Mouse (Mus musculus): ENCODE measurements around the gene Catip. TPM values are rescaled to one million over a fixed set of nuclear protein-coding genes. Genes with fewer than 3 reads are reported as not detected.

The Catip gene
- not detected for total RNA-seq (2023)

DNA sequence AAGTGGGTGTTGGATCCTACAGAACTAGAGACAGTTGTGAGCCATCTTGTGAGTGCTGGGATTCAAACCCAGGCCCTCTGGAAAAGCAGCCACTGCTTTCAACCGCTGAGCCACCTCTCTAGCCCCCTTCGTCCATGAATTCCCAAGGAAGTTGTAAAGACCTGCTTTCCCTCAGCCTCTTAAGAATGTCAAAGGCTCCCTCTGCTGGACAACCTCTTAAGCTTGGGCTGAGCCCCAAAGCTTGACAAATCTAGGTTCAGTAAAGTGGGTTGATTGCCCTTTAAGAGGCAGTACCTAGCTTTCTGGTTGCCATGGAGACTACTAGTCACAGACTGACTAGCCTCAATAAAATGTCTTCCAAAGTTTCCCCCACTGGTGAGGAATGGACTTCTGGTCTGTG lies at the start of gene Catip:
Gene Catip, plus strand, starts transcription at position 297 of the 400 bp plus-strand sequence.

DNA sequence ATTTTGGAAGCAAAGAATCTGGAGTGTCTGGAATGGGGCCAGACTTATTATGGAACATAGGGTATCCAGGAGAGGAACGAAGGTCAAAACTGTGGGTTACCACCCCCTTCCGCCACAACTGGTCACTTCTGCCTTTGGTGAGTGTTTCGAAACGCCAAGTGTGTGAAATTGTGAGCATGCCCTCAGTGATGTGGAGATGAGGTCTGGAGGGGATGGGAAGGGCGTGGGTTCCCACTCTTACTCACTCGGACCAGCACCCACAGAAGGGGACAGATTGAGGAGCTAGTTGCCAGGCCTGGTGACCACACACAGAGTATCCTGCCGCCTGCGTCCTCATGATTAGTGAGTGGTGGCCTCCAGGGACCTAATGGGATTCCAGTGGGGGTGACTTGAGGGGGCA lies 13.1 kb downstream of the Catip start, which contains the start of gene Slc11a1:
Gene Slc11a1, plus strand, starts transcription at position 216 of the 400 bp plus-strand sequence.

DNA sequence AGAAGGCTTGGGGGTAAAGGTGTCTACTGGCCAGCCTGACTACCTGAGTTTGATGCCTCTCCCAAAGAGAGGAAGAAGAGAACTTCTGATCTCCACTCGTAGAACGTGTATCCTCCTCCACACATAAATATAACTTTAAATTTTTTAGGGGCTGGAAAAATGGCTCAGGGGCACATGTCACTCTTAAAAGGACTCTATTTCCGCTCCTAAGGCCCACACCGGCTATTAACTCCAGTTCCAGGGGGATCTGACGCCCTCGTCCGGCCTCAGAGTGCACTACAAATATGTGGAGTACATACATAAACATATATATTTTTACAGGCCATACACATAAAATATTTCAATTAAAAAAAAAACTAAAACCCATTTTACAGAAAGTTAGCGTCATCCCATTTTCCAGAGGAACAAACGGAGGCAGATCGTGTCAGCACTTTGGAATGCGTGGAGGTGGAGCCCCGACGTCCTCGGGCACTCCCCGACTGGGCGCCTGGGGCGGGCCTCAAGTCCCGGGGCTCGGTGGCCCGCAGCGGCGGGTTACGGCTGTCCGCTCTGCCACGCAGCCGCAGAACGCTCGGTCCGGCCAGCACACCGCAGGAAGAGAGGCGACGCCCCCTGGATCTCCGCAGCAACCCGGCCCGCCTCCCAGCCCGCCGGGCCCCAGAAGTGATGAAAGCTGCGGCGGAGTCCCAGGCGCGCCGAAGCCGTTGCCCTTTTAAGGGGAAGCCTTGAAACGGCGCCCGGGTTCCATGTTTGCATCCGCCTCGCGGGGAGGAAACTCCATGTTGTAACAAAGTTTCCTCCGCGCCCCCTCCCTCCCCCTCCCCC lies 29.2 kb downstream of the Catip start, which contains the start of gene Ctdsp1:
Gene Ctdsp1, plus strand, starts transcription at position 586 of the 825 bp plus-strand sequence.

DNA sequence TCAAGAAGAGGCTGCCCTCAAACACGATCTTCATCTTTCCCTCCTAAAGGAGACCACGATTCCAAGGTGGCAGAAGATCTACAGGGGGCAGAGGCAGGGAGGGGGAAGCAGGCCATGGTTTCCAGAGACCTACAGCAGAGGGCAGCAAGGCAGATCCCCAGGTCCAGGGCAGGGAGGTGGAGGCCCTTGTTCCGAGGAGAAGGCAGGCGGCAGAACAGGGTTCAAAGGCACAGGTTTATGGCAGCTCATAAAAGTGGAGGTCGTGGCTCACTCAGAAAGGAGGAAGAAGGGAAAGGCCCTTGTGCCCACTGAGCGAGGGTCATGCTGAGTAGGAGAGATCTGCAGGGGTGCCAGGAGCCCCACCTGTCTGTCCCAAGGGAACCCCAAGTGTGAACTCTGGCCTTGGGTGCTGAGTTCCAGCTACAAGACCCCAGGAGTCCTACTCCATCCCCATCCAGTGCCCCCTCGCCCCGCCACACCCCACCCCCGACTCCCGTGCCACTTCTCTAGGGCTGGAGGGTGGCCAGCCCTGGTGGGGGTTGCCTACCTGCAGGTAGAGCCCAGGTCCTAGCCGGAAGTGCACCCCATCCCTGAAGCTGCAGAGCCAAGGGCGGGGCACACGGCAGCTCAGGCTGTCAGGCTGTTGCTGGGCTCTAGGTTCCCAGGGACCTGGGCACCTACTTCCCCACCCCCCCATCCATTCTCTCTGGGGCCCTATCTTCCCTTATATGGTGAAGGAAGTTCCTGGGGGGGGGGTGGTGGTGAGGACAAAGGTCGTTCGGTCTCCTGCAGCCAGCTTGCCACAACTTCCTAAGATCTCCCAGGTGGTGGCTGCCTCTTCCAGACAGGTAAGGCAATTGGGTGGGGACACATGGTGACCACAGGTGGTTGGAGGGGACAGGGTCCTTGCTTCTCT lies 46.9 kb downstream of the Catip start, which contains the start of gene Vil1:
Gene Vil1, plus strand, starts transcription at position 788 of the 916 bp plus-strand sequence.

Other genes starting within 250 kb of the Catip start
- 31.1 TPM for gene Tns1, start 237.7 kb upstream of the Catip start, total RNA-seq (2023)
- gene Rufy4, start 236.6 kb upstream of the Catip start, total RNA-seq (2023) = 0.41 TPM
- gene Cxcr2, start 208.1 kb upstream of the Catip start, total RNA-seq (2023) = 0.73 TPM
- gene Cxcr1, start 167.5 kb upstream of the Catip start, total RNA-seq (2023) = not detected
- 377 TPM for gene Arpc2, start 126.0 kb upstream of the Catip start, total RNA-seq (2023)
- 0.73 TPM for gene Gpbar1, start 83.6 kb upstream of the Catip start, total RNA-seq (2023)
- 166 TPM for gene Aamp, start 77.4 kb upstream of the Catip start, total RNA-seq (2023)
- gene Pnkd, start 77.2 kb upstream of the Catip start, total RNA-seq (2023) = 15.7 TPM
- gene Tmbim1, start 56.5 kb upstream of the Catip start, total RNA-seq (2023) = 0.91 TPM
- 3.2 TPM for gene Slc11a1, start 13.1 kb downstream of the Catip start, total RNA-seq (2023)
- 93.9 TPM for gene Ctdsp1, start 29.4 kb downstream of the Catip start, total RNA-seq (2023)
- 2.2 TPM for gene Vil1, start 47.3 kb downstream of the Catip start, total RNA-seq (2023)
- gene Cnot9, start 143.9 kb downstream of the Catip start, total RNA-seq (2023) = 27.1 TPM
- gene Plcd4, start 180.8 kb downstream of the Catip start, total RNA-seq (2023) = 0.88 TPM
- 33.8 TPM for gene Usp37, start 182.2 kb downstream of the Catip start, total RNA-seq (2023)
- 45.9 TPM for gene Zfp142, start 226.1 kb downstream of the Catip start, total RNA-seq (2023)
- 6.5 TPM for gene Bcs1l, start 226.2 kb downstream of the Catip start, total RNA-seq (2023)
- gene Rnf25, start 239.3 kb downstream of the Catip start, total RNA-seq (2023) = 31.7 TPM
- not detected for gene Stk36, start 239.3 kb downstream of the Catip start, total RNA-seq (2023)